Mouse (Mus musculus) spleen, postnatal 4 days (tissue): ENCODE results near the gene Myh11.
"Not testable (repeated sequence)": the region's sequence is repeated elsewhere in the genome, so short reads cannot be mapped to it uniquely, and the experiment has no call there.

Experiments
- DNase-seq, 2 experiments: peaks; one replicate each; pipeline ENCODE4 v3.0.0; 2022; ENCODE audit warnings: low spot score in 2 of 2

The Myh11 gene

DNA sequence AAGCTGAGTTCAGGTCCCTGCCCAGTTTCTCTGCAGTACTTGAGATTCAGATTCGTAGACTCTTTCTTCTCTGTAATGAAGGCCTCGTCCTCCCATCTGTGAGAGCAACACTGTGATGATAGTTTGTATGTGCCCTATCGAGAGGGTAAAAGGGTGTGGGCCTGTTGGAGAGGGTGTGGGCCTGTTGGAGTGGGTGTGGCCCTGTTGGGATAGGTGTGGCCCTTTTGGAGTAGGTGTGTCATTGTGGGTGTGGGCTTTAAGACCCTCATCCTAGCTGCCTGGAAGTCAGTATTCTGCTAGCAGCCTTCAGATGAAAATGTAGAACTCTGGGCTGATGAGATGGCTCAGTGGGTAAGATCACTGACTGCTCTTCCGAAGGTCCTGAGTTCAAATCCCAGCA lies 124.7 kb downstream of the Myh11 start:
- DNase-seq, result peak; percentile 30 to 67

DNA sequence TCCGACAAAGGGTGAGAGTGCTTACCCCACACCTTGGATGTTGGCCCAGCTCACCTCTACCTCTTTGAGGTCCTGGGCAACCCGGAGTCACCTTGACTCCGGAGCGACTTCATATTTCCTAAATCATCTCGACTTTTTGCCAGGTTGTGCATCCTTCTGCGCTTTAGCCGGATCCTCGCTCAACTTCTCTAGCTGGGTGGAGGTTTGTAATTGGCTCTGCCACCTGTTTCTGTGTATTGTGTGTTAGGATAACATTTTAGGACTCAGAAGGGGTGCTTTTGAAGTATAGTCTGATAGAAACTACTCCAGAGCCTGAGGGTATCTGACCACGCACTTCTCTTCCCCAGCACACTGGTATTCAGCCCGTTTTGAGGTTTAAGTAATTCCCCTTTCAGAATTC lies 127.4 kb downstream of the Myh11 start:
- DNase-seq, result no peak

DNA sequence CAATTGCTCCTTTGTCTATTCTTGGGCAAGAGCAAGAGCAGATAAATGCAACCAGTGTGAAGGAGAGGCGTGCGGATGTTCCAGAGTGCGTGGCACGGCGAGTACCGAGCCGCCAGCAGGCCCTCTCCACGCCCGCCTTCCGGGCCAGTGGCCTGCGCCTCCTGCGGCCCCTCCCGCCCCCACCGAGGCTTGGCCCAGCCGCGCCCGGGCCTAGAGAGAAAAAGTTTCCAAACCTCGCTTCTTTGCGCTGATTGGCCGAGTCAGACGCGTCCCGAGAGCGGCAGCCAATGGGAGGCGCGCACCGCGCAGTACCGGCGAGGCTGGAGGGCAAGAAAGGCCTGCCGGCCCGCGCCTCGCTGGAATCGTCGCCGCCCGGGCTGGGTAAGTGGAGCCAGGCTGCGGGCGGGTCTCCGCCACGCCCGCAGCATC lies 128.2 kb downstream of the Myh11 start, which contains the start of the genes Nde1 and Marf1:
TSS of gene Nde1 (plus strand) at position 288 of the 429 bp plus-strand sequence.
TSS of gene Marf1 (minus strand) at position 364 of the 429 bp plus-strand sequence.
- peak; percentile 94 to 96 for DNase-seq

DNA sequence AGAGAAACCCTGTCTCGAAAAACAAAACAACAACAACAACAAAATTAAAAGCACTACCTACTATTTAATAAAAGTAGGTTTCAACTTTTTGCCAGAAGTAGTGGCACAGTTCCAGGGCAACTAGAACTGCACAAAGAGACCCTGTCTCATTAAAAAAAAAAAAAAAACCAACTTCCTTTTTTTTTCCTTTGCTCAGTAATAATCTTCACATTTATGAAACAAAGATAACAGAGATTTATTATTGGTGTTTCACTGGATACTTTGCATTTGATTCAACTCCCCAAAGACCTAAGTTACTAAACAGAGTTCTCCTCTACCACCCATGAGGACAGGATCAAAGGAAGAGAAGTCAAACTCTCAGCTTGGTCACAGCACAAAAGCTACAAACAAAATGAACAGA lies 130.2 kb downstream of the Myh11 start:
- DNase-seq, result no peak

DNA sequence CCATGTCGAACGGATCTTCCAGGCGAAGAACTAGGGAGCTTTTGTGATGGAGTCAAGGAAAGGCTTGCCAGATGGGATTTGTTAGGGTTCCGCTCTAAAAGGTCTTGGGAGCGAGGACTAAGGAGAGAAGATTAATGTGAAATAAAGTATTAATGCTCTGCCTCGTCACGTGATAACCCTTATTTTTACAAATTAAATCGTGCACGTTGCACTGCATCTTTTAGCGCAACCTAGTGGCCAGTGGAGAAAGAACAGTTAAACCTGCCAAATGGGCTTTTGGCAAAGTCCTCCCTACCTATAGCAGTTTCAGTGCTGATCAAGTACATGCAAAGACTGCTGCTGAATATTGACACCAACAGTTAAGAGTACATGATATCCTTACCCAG lies 131.4 kb downstream of the Myh11 start:
- peak; percentile 79 to 86 for DNase-seq

DNA sequence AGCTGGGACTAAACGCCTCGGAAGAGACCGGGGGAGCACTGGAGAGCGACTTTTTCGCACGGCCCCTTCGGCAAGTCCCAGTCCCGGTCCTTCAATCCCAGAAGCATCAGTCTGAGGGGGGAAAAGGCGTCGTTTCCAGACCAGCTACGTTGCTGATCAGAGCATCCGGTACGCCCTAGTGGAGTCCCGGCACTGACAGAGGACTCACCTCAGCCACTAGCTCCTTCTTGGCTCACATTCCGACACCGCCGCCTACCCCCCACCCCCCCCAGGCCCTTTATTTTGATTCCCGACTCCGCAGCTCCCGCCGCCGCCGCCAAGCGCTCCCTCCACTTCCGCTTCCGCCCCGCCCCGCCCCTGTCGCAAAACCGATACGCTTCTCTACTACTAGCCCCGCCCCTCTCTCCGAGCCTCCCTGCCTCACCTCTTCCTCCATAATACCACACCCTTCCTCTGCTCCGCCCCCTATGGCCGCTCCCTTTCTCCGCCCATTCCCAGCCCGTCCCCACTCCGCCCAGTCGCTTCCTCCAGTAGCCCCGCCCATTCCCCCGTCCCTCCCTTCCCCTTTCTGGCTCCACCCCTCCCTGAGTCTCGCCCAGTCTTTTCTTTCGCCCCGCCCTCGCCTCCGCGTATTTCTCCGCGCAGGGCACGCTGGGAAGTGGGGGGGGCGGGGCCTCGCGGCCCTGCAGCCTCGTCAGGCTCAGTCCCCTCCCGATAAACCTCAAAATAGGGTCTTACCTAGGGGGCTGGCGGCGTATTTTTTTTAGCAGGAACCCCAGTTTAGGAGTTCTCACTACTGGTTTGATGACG lies 132.0 kb downstream of the Myh11 start:
- DNase-seq, result peak; percentile 99 to 100

DNA sequence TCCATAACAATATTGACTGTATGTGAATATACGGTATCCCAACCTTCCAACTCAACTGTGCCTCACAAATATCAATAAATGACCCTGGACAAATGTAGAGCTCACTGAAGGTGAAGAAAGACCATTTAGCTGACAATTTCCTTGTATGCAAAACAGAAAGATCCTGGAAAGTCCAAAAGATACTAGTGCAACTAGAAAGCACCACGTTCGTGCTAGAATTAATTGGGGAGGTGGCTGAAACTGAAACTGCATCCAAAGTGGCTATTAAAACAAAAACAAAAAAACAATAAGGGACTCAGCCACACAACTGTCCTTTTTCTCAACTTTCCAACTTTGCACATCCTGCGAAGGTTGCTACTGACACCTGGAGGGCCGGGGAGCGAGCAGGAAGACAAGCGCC lies 132.6 kb downstream of the Myh11 start:
- no peak for DNase-seq

DNA sequence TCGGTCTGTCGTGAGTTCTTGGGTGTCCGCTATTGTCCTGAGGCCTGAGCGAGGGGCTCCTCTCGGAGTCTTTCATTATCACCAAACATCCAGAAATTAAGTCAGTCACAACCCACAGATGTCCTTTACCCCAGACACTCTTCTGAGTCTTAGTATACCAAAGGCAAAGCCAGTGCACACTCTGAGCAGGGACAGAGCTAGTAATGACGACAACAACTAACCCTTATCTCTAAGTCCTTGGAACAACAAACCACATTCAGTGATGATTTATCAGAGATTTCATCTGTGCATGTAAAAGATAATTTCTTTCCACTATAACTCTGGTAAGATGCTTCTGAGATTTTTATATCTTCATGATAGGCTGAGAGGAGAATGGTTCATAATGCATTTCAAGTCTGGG lies 134.9 kb downstream of the Myh11 start:
- no peak for DNase-seq

DNA sequence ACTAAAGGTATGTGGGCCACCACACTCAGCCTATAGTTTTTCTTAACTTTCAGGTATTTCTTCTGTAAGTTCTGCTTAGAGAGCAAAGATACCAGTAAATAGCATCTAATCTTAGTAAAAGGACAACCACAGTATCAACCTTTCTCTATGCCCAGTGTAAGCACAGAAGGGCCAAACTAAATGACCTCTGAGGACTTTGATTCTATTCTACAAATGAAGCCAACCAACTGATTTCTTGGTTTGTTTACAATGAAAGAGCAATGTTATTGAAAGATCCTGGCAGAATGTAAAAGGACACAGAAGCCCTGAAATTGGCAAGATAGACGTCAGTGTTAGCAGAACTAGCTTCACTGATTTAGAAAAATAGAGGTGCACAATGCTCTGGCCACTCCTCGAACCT lies 135.5 kb downstream of the Myh11 start:
- DNase-seq, result not testable (repeated sequence)

DNA sequence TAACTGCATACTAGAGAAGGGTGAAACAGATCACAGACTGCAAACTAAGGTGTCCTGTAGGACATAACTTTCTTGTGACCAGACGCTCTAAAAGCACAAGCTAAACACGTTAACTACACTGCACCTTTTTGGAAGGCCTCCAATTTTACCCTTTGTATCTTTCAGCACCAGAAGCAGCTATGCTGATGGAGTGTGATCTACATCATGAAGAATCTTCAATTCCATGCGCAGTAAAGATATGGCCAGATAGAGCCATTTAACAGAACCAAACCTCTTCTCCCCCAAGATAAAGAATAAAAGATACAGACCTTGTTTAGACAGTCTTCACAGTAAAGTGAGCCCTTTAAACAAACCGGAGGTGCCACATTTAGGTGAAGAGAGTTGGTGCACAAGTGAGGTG lies 139.5 kb downstream of the Myh11 start:
- DNase-seq, result no peak

DNA sequence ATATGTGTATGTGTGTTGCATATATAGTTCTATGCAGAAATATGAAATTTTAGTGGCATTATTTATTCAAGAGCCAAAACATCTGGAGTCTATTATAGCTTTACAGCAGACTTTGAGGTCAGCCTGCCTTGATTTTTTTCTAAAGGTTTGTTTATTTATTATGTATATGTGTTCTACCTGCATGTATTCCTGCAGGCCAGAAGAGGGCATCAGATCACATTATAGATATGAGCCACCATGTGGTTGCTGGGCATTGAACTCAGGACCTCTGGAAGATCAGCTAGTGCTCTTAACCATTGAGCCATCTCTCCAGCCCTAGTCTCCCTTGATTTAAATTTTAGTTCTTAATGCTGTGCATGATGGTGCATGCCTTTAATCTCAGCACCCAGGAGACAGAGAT lies 143.5 kb downstream of the Myh11 start:
- DNase-seq, result no peak
